Mouse (Mus musculus) G1E (cell line): ENCODE measurements at regions not wholly inside any gene's neighbourhood (a gene's known extent, or its start where the extent isn't known, plus 50 kb on each side); places are given as distances from the start of the nearest gene placed in this dataset.

ENCODE experiments used
- CTCF ChIP-seq: IDR thresholded peaks from 2 replicates; pipeline ENCODE4 v1.5.1; 2012; ENCODE audit warnings: low read depth, low read length, inconsistent platforms, mixed read lengths
- GATA1 ChIP-seq: IDR thresholded peaks from 2 replicates; pipeline ENCODE4 v1.6.1; 2012; ENCODE audit warnings: borderline replicate concordance, low read length, inconsistent platforms, mixed read lengths

DNA sequence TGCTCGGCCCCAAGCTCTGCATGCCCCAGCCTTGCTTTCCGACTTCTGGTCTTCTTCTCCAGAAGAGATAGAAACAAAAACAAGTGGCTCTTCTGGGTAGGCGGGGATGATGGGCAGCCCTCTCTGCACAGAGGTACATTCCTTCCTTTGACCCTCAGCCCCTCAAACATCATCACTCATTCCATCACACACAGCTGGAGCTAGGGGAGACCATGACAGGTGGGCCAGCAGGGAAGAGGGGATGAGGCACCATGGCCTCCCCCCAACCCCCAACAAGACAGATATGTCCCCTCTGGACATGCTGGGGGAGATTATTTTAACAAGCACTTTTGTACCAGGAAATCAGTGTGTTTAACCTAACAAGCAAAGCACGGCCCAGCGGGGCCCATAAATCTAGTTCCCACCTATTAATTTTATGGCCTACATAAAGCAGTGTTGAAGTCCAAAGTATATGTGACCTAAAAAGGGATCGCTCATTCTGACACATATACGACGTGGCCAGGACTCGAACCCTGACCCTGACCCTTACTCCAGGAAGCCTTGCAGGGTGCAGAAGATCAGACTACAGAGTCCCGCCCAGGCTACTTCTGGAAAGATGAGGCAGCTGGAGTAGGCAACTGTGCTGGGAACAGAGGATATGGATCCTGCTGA is 183.7 kb downstream of the Cyp26b1 start:
- TF ChIP-seq CTCF (no peak), GATA1 (no peak)
